Mouse (Mus musculus): ENCODE results near the gene Lnx2. TPM values are rescaled to one million over a fixed set of nuclear protein-coding genes. Genes with fewer than 3 reads are reported as not detected.

Lnx2 gene
- polyA plus RNA-seq (2015; fragmentation: Nextera tagmentation; extraction: Ambion mirVana) = 4.6 and 5.7 TPM in 2 replicates

DNA sequence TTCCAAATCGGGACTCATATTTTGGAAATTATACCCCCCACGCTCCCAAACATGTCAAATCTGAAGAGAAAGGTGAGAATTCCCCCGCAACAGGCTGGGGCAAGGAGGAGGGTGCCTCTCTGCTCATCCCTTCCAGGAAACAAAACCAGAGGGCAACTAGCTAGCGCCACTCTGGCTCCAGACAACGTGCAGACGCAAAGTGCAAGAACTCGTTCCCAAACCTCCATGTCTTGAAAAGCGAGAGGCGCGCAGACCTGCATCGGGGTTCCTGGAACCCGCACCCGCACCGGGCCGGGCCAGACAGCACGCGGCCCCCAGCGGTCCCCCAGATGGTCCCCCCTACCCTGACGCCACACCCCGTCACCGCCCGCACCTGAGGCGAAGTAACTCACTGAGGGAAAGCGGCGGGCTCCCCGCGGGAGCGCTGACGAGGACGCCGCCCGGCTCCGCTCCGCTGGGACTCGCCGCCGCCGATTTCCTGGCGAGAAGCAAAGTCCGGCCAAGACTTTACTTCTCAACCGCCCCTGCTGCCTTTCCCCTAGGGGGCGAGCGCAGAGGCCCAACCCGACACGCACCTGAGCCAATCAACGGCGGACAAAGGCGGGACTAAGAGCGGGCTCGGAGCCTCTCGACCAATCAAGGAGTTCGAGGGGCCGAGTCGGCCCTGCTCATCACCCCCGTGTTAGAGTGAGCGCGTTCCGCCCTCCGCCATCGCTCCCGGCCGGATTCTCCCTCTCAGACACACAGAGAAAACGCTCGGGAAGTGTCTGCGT is at the start of gene Lnx2:
Gene Lnx2, minus strand, starts transcription at position 561 of the 773 bp plus-strand sequence.
- Histone ChIP-seq H3K4me3 (ENCODE audit: low read depth, low read length) (peak within 1 kb of the TSS; percentile 89), H3K4me2 (ENCODE audit: low read depth, low read length) (peak within 1 kb of the TSS; percentile 80), H3K36me3 (ENCODE audit: control insufficient read depth, insufficient read depth) (no peaks in the 10 kb centered on the region), H3K9me3 (replicated peaks; ENCODE audit: control insufficient read depth, low read length) (no peaks in the 10 kb centered on the region), H3K27ac (ENCODE audit: low read length) (peak within 1 kb of the TSS; percentile 88), H3K27me3 (ENCODE audit: control insufficient read depth, insufficient read depth, low read depth, low read length) (no peaks in the 10 kb centered on the region), H3K4me1 (ENCODE audit: control insufficient read depth, low read depth, low read length) (peaks cover 35% of the 10 kb centered on the region), H3K9ac (ENCODE audit: low read depth, low read length) (peak within 1 kb of the TSS; percentile 88)
- ATAC-seq (ENCODE audit: low read depth) = peak; percentile 97
- under 1% methylated on average over 65 of the region's 65 CpGs for WGBS (ENCODE audit: insufficient replicate concordance)

DNA sequence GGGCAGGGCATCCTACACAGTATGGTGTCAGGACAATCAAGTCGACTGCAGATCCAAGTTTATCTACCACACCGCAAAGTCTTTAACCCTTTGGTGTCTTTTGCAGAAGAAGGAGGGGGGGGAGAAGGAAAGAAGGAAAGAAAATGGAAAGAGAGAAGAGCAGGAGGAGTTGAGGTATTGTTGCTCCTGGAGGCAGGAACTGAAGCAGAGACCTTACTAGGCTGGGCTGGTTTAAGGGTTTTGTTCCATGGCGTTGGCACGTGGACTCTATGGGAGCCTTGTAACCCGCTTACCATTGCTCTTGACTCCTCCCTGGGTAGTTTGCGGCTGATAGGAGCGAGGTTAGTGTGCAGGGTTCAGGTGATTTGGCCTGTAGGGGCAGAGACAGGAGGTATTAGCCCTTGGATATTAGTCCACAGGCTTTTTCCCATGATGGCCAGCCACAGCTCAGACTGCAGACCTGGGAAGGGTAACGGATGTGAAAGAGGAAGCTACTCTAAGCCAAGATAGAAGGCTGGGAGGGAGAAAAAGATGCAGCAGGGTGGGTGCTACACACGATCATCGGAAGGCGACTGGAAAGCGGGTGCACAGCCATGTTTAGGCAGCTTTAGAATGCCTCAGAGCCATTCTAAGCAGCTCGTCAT is 49.3 kb upstream of the Lnx2 start:
- no peaks in the 10 kb centered on the region for H3K36me3 ChIP-seq (ENCODE audit: control insufficient read depth, insufficient read depth)
- H3K4me1 ChIP-seq (ENCODE audit: control insufficient read depth, low read depth, low read length) = no peaks in the 10 kb centered on the region
- H3K27ac ChIP-seq (ENCODE audit: low read length) = no peak overlapping the region
- WGBS (ENCODE audit: insufficient replicate concordance) = 72% methylated on average over 13 of the region's 13 CpGs
- H3K27me3 ChIP-seq (ENCODE audit: control insufficient read depth, insufficient read depth, low read depth, low read length) = no peaks in the 10 kb centered on the region
- H3K9me3 ChIP-seq (replicated peaks; ENCODE audit: control insufficient read depth, low read length) = no peaks in the 10 kb centered on the region
- no peak overlapping the region for H3K9ac ChIP-seq (ENCODE audit: low read depth, low read length)
- no peak overlapping the region for H3K4me2 ChIP-seq (ENCODE audit: low read depth, low read length)
- no peak overlapping the region for H3K4me3 ChIP-seq (ENCODE audit: low read depth, low read length)
- no peak for ATAC-seq (ENCODE audit: low read depth)

DNA sequence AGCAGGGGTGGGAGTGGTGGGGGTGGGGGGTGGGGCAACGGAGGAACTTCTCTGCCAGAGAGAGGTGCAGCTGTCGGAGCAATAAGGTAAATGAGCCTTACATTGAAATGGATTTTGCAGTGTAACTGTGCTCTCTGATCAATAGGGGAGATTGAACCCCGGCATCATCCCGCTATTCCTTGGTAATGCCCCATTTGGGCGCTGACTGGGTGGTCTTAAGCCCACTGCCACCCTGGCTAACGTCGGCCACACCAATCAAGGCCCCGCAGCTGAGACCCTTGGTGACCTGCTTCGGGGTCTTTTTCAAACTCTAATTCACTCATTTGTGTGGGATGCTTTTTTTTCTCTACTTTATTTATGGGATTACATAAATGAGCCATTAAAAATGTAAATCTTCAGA is 48.4 kb upstream of the Lnx2 start:
- Histone ChIP-seq H3K27ac (ENCODE audit: low read length) (no peak overlapping the region), H3K9me3 (replicated peaks; ENCODE audit: control insufficient read depth, low read length) (no peaks in the 10 kb centered on the region), H3K36me3 (ENCODE audit: control insufficient read depth, insufficient read depth) (no peaks in the 10 kb centered on the region), H3K9ac (ENCODE audit: low read depth, low read length) (no peak overlapping the region), H3K4me3 (ENCODE audit: low read depth, low read length) (no peak overlapping the region), H3K4me1 (ENCODE audit: control insufficient read depth, low read depth, low read length) (no peaks in the 10 kb centered on the region), H3K4me2 (ENCODE audit: low read depth, low read length) (no peak overlapping the region), H3K27me3 (ENCODE audit: control insufficient read depth, insufficient read depth, low read depth, low read length) (no peaks in the 10 kb centered on the region)
- no peak for ATAC-seq (ENCODE audit: low read depth)
- WGBS (ENCODE audit: insufficient replicate concordance) = 65% methylated on average over 9 of the region's 9 CpGs

DNA sequence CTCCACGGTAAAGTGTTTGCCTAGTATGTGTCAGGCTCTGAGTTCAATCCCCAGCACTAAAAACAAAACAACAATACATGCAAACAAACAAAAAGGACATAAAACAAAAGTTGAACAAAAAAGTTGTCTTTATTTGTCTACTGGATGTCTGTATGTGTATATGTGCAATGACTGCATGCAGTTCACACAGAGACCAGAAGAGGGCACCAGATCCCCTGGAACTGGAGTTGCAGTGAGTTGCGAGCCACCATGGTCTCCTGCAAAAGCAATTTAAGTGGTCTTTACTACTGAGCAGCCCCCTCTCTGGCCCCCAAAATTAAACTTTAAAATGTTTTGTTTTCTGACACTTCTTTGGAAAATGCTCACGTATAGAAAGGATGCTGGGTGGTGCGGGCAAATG is 44.8 kb upstream of the Lnx2 start:
- Histone ChIP-seq H3K27ac (ENCODE audit: low read length) (no peak overlapping the region), H3K4me1 (ENCODE audit: control insufficient read depth, low read depth, low read length) (no peaks in the 10 kb centered on the region), H3K4me2 (ENCODE audit: low read depth, low read length) (no peak overlapping the region), H3K4me3 (ENCODE audit: low read depth, low read length) (no peak overlapping the region), H3K9me3 (replicated peaks; ENCODE audit: control insufficient read depth, low read length) (no peaks in the 10 kb centered on the region), H3K27me3 (ENCODE audit: control insufficient read depth, insufficient read depth, low read depth, low read length) (no peaks in the 10 kb centered on the region), H3K36me3 (ENCODE audit: control insufficient read depth, insufficient read depth) (no peaks in the 10 kb centered on the region), H3K9ac (ENCODE audit: low read depth, low read length) (no peak overlapping the region)
- no peak for ATAC-seq (ENCODE audit: low read depth)
- 82% methylated on average over 4 of the region's 4 CpGs for WGBS (ENCODE audit: insufficient replicate concordance)

DNA sequence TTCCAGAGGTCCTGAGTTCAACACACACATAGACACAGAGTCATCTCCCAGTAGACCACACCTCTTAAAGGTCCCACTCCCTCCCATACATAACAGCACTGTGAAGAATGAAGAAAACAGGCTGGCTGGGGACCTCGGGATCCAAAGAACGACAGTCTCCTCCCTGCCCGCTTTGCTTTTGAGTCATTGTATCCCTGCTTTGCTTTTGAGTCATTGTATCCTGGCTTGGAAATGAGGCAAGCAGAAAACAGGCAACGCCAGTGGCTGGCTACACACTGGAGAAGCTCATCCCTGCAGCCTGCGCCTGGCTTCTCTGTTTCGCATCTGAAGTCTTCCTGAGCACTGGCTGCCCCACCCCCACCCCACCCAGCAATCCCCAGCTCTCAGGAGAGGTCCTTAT is 40.6 kb upstream of the Lnx2 start:
- H3K4me3 ChIP-seq (ENCODE audit: low read depth, low read length) = no peak overlapping the region
- no peak overlapping the region for H3K9ac ChIP-seq (ENCODE audit: low read depth, low read length)
- 32% methylated on average over 6 of the region's 6 CpGs for WGBS (ENCODE audit: insufficient replicate concordance)
- no peak overlapping the region for H3K27ac ChIP-seq (ENCODE audit: low read length)
- no peaks in the 10 kb centered on the region for H3K27me3 ChIP-seq (ENCODE audit: control insufficient read depth, insufficient read depth, low read depth, low read length)
- H3K4me1 ChIP-seq (ENCODE audit: control insufficient read depth, low read depth, low read length) = no peaks in the 10 kb centered on the region
- H3K9me3 ChIP-seq (replicated peaks; ENCODE audit: control insufficient read depth, low read length) = no peaks in the 10 kb centered on the region; the same call in 1 of the 2 replicates
- no peak overlapping the region for H3K4me2 ChIP-seq (ENCODE audit: low read depth, low read length)
- H3K36me3 ChIP-seq (ENCODE audit: control insufficient read depth, insufficient read depth) = peaks cover 4% of the 10 kb centered on the region
- no peak for ATAC-seq (ENCODE audit: low read depth)

DNA sequence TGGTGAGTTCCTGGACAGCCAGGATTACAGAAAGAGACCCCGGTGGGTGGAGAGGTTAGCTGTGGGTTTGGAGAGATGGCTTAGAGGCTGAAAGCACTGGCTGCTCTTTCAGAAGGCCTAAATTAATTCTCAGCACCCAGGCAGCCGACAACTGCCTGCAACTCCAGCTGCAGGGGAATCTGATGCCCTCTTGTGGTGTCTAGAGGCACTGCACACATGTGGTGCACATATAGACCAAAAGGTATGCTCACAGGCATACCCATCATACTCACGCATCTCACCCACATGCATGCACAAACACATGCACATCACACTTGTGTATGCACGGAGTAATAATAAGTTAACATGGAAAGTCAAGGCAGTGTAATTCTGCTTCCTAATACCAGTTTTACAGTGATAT is 39.2 kb upstream of the Lnx2 start:
- H3K9me3 ChIP-seq (replicated peaks; ENCODE audit: control insufficient read depth, low read length) = no peaks in the 10 kb centered on the region; the same call in 1 of the 2 replicates
- WGBS (ENCODE audit: insufficient replicate concordance) = 79% methylated on average over 4 of the region's 4 CpGs
- H3K27ac ChIP-seq (ENCODE audit: low read length) = no peak overlapping the region
- H3K4me2 ChIP-seq (ENCODE audit: low read depth, low read length) = no peak overlapping the region
- no peak overlapping the region for H3K4me3 ChIP-seq (ENCODE audit: low read depth, low read length)
- H3K27me3 ChIP-seq (ENCODE audit: control insufficient read depth, insufficient read depth, low read depth, low read length) = no peaks in the 10 kb centered on the region
- no peak overlapping the region for H3K9ac ChIP-seq (ENCODE audit: low read depth, low read length)
- H3K4me1 ChIP-seq (ENCODE audit: control insufficient read depth, low read depth, low read length) = no peaks in the 10 kb centered on the region
- H3K36me3 ChIP-seq (ENCODE audit: control insufficient read depth, insufficient read depth) = peaks cover 8% of the 10 kb centered on the region
- no peak for ATAC-seq (ENCODE audit: low read depth)

DNA sequence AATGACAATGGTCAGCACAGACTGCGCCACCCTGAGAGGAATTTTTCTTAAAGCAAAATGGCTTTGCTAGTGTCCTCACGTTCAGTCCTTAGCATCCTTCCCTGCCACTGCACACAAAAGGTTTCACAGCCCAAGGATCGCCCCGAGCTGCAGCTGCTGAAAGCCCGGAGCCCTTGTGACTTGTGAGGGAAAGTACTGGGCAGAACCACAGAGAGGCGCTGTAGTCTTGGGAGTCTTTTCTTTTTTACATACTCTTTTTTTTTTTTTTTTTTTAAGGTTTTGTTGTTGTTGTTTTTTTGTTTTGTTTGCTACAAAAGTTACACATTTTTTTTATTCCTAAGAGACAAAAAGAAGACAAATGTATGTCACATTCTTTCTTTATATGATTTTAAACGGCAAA is 38.4 kb upstream of the Lnx2 start:
- H3K4me1 ChIP-seq (ENCODE audit: control insufficient read depth, low read depth, low read length) = no peaks in the 10 kb centered on the region
- WGBS (ENCODE audit: insufficient replicate concordance) = 78% methylated on average over 7 of the region's 7 CpGs
- H3K4me2 ChIP-seq (ENCODE audit: low read depth, low read length) = no peak overlapping the region
- no peaks in the 10 kb centered on the region for H3K27me3 ChIP-seq (ENCODE audit: control insufficient read depth, insufficient read depth, low read depth, low read length)
- peaks cover 10% of the 10 kb centered on the region for H3K36me3 ChIP-seq (ENCODE audit: control insufficient read depth, insufficient read depth)
- H3K9me3 ChIP-seq (replicated peaks; ENCODE audit: control insufficient read depth, low read length) = no peaks in the 10 kb centered on the region; the same call in 1 of the 2 replicates
- no peak for ATAC-seq (ENCODE audit: low read depth)
- no peak overlapping the region for H3K27ac ChIP-seq (ENCODE audit: low read length)
- no peak overlapping the region for H3K4me3 ChIP-seq (ENCODE audit: low read depth, low read length)
- no peak overlapping the region for H3K9ac ChIP-seq (ENCODE audit: low read depth, low read length)

DNA sequence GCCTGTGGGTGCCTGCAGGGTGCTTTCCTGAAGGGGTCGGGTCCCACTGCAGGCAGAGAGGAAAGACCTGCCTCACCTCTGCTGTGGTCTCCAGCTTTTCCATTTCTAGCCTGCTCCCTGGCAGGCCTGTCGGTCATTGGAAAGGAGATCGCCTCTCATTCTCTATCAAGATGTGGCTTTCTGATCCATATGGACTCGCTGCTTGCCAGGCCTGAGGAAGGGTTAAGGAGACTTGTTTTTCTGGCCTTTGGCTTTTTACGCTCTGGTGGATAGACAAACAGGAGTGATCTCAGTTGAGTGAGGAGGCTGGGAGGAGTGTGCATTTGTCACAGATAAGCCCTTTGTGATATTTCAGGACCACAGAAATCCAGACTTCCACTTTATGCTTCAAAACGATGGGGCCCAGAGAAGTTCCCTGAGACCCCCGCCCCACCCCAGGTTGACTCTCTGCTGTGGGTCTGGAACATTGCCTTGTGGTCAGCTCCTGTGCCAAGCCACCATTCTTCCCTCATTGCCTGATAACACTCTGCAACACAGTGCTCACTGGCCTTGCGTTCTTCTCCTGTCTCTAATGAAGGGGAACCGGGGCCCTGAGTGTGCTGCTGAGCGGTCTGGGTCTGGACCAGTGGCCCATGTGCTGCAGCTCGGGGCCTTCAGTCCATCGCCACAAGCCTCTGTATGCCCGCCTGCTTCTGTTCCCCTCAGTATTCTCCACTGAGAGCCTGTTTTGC is 32.6 kb upstream of the Lnx2 start:
- H3K4me1 ChIP-seq (ENCODE audit: control insufficient read depth, low read depth, low read length) = no peaks in the 10 kb centered on the region
- H3K27me3 ChIP-seq (ENCODE audit: control insufficient read depth, insufficient read depth, low read depth, low read length) = no peaks in the 10 kb centered on the region
- H3K36me3 ChIP-seq (ENCODE audit: control insufficient read depth, insufficient read depth) = peaks cover 15% of the 10 kb centered on the region
- H3K9ac ChIP-seq (ENCODE audit: low read depth, low read length) = no peak overlapping the region
- WGBS (ENCODE audit: insufficient replicate concordance) = 78% methylated on average over 13 of the region's 13 CpGs
- H3K9me3 ChIP-seq (replicated peaks; ENCODE audit: control insufficient read depth, low read length) = no peaks in the 10 kb centered on the region
- H3K4me3 ChIP-seq (ENCODE audit: low read depth, low read length) = no peak overlapping the region
- H3K27ac ChIP-seq (ENCODE audit: low read length) = no peak overlapping the region
- no peak overlapping the region for H3K4me2 ChIP-seq (ENCODE audit: low read depth, low read length)
- ATAC-seq (ENCODE audit: low read depth) = no peak

DNA sequence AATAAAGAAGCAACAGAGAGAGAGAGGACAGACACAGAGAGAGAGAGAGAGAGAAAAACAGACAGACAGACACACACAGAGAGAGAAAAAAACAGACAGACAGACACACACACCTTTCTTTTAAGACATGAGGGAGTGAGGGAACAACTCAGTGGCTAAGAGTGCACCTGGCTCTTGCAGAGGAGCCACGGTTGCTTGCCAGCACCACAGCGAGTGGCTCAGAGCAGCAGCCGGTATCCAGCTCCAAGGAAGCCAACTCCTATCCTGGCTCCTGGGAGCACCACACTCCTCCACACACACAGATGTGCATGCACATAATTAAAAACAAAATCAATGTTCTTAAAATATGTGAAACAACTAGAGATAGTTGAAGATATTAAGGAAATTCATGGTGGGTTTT is 30.9 kb upstream of the Lnx2 start:
- Histone ChIP-seq H3K27me3 (ENCODE audit: control insufficient read depth, insufficient read depth, low read depth, low read length) (no peaks in the 10 kb centered on the region), H3K4me2 (ENCODE audit: low read depth, low read length) (no peak overlapping the region), H3K36me3 (ENCODE audit: control insufficient read depth, insufficient read depth) (peaks cover 13% of the 10 kb centered on the region), H3K4me3 (ENCODE audit: low read depth, low read length) (no peak overlapping the region), H3K9ac (ENCODE audit: low read depth, low read length) (no peak overlapping the region), H3K9me3 (replicated peaks; ENCODE audit: control insufficient read depth, low read length) (no peaks in the 10 kb centered on the region), H3K27ac (ENCODE audit: low read length) (no peak overlapping the region), H3K4me1 (ENCODE audit: control insufficient read depth, low read depth, low read length) (no peaks in the 10 kb centered on the region)
- 73% methylated on average over 3 of the region's 3 CpGs for WGBS (ENCODE audit: insufficient replicate concordance)
- ATAC-seq (ENCODE audit: low read depth) = no peak
